Mouse (Mus musculus) spleen, adult 18-20 months (tissue): ENCODE results near the gene Col13a1.

Experiments
- DNase-seq, 2 experiments: peaks; one replicate each; pipeline ENCODE4 v3.0.0; 2022; ENCODE audit warnings: mixed read lengths in 2 of 2

Col13a1 gene

DNA sequence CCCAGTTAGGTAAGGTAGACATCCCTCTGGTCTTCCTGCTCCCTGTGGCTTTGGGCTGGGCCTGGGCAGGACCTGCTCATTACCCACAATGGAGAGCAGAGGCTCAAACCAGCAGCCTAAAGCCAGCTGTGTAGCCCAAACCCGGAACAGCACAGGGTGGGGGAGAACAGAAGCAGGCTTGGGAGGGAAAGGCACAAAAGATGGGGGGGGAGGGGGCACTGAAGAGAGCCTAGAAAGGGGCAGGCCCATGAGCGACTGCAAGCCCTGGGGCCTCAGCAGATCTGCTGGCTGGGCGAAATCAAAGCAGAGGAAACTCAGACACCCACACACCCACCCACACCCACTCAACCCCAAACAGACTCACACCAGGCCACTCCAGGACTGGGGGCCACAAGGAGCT is 11.7 kb downstream of the Col13a1 start:
- no peak for DNase-seq

DNA sequence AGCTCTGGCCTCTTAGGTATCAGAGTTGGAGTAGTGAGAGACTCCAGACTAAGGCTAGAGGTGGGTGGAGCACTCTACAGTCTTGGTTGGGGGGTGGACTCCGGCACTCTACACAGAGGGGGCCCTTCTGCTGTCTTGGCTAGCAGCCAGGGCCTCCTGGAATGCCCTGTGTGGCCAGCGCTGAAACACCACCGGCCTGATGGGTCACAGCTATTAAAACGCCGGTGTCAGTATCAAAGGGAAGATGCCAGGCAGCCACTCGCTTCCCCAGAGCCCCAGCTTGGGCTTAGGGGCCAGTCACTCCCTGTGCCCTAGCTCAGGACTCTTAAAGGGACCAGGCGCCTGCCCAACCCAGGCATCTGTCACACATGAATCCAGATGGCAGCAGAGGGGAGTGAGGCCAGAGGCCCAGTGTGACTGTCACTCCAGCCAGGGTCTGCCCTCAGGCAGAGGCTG is 13.5 kb downstream of the Col13a1 start:
- DNase-seq: no peak

DNA sequence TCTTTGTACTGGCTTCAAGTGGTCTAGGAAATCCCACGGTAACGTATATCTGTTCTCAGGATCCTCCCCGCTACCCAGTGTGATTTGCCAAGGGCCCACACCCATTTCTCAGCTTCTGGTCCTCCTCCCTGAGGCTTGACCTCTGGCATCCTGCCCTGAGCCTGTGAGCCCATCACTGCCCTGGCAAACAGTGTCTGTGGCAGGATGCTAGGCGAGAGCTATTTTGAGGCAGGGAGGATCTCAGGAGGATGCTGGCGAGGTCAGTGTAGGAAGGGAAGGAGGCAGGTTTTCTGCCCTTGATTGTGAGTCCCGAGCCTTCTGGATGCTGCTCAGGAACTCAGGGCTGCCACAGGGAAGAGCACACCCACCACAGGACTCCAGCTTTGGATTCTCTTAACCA is 22.2 kb downstream of the Col13a1 start:
- DNase-seq: no peak

DNA sequence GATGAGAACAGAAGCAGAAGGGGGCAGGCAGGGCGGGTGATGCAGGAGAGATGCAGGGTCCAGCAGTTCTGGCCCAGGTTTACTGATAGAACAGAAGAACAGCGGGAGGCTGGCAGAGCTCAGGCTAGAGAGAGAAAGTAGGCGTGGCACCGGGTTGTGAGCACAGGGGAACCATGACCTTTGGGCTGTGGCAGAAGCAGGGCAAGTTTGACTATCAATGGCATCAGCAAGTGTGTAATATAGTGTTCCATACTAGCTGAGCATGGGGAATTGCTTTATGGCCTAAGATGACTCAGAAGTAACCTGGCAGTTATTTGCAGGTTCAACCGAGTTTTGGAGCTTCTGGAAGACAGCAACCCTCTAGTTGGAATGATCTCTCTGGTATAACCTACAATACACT is 25.0 kb downstream of the Col13a1 start:
- no peak for DNase-seq

DNA sequence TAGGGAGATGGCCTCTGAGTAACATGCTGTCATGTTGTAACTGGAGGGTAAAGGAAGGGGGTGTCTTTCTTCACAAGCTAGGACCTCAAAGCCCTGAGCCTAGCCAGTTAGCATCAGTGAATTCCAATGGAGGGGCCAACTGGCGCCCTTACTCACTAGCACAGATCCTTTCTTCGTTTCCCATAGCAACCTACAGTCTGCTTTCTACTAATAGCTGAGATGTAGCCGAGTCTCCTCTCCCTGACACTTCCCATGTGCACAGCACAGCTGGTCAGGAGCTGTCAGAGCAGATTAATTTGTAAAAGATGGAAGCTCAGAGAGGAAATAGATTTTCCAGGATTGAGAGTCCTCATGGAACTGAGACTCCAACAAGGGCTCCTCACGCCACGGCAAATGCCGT is 29.4 kb downstream of the Col13a1 start:
- DNase-seq: no peak

DNA sequence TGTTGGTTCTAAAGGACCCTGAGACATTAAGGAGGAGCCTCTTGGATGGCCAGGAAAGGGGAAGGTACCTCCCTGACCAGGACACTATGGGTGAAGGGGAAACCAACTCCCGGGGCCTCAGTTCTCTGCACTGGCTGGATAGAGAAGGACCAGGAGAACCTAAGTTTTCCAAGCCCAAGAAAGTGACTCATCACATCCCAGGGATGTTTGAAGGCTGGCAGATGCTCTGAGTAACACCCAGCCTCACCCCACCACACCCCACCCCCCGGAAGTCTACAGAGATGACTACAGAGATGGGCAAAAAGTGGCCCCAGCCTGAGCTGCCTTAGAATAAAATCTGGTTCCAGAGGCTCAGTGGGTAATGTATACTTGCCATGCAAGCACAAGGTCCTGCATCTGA is 34.5 kb downstream of the Col13a1 start:
- no peak for DNase-seq

DNA sequence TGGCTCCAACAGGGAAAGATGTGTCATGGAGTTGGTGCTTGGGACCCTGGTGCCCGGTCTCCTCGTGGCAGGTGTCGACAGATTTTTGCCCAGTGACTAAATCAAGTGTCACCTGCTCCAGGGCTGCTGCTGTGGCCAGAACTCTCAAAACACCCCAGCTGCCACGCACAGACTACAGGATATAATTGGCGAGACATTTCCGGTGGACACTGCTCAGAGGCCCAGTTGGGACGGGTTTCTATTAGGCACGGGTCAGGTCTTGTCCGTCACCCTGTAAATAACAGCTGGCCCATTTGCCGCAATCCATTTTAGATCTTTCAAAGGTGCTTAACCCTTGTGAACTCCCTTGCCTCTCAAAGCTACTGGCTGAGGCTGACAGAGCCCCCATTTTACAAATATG is 35.4 kb downstream of the Col13a1 start:
- no peak for DNase-seq

DNA sequence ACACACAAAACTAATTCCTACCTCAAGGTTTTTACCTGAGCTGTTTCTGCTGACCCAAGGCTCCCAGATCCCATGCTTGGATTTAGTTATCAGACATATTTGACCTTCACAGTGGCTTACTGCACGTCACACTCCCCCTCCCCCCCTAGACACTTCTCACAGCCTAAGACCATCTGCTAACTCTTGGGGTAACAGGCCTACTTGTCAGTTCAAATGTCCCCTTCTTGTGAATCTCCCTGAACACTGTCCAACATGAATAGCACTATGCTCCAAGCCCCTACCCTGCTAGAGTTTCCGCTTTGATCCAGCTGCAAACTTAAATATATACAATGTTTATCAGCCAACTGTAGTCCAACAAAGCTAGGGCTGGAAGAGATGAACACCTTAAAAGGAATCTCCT is 36.2 kb downstream of the Col13a1 start:
- no peak for DNase-seq

DNA sequence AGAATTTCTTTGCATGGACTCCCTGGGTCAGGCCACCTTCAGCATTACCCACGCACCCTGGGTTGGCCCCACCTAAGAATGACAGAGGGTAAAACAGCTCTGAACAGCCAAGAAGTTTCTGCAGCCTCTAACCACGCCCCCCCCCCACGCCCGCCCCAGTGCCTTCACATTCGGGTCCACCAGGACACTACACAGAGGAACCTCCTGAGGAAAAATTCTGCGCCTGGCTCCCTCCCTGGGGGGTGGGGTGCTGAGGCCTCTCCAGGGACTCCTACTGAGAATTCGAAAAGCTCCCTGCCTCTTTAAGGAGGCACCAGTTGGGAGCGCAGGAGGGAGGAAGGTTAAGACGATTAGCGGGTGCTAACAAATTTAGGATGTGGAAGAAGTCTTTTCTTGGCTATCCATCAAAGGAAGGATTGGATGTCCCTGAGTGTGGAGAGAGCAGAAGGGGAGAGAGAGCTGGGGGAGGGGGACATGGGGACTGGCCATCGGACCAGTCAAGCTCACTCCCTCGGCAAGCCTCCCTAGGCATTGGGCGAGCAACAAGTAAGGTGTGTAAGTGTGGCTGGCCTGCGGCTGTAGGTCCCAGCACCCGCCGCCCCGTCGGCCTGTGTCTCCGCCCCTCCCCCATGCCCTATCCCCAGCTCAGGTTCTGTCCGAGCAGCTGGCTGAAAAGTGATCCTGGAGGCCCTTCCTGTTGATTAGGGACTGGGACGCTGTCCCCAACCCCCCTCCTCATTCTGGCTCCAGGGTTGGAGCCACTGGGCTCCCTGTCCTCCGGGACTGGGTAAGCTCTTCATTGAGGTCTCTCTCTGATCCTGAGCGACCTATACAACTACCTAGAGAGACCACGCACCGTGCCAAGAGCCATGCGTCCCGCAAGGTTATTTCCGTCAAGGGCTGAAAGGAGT is 42.4 kb downstream of the Col13a1 start:
- DNase-seq: no peak

DNA sequence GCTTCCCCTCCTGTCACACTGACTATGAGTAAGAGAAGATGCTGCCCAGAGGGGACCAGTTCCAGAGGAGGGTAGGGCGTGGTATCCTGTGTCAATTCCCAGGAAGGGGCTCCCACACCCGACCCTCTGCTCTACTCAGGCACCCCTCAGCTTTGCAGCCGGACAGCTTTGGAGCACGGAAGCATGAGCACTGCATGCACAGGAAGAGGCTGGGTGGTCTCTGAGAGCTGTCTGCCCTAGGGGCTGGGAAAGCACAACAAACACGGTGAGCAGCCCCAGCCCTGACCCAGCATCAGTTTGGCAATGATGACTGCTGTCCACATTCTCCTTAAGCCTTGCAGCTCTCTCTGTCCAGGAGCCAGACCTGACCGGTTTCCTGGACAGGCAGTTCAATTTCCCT is 47.2 kb downstream of the Col13a1 start:
- DNase-seq: no peak

DNA sequence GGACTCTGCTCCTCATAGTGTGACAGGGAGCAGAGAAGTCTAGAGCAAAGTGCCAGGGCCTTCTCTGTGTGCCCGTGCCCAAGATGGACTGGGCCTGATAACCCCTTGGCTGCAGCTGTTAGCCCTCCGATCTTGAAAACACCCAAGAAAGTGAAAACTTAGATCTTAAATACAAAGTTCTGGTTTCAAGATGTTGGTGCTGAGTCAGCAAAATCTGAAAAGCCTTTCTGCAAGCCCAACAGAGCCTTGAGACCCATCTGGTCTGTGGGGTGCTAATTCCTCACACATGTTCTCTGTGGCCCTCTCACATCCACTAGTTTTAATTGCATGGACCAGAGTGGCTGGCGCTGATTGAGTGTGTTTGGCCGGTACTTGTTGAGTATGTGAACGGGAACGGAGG is 49.0 kb downstream of the Col13a1 start:
- no peak for DNase-seq

DNA sequence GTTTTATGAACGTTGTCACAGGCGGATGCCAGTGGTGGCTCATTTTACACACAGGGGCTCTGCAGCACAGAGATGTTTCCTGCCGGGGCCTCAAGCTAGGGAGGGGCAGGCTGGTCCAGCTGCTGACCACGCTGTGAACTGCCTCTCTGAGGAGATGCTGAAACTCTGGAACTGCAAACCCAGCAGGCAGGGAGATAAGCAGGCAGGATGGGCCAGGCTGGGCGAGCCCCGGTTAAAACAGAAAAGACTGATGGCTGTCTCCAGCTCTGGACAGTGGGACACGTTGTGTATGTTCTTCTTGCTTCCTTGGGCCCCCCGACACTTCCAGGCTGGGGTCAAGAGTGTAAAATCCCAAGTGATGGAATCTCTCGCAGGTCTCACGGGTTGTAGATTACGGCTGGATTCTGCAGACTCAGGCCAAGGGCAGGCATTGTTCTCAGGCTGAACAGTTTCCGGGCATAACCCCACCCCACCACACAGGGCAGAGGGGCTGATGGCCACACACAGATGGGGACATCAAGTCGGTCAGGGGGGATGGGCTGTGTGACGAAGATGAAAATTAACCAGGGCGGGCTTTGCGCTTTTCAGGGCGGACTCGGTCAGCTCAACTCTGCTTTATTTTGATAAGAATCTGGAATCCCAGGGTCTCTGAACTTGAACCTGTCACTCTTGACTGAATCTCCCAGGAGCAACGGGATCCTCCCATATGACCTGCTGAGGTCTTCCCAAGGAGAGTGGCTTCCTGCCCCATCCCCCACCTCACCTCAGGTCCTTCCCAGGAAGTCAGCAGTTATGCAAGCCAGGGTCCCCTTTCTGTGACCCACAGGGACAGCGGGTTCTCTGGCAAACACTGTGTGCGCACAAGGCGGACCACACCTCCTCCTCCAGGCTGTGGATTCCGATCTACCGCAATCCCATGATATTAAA is 49.9 kb downstream of the Col13a1 start:
- DNase-seq: no peak

DNA sequence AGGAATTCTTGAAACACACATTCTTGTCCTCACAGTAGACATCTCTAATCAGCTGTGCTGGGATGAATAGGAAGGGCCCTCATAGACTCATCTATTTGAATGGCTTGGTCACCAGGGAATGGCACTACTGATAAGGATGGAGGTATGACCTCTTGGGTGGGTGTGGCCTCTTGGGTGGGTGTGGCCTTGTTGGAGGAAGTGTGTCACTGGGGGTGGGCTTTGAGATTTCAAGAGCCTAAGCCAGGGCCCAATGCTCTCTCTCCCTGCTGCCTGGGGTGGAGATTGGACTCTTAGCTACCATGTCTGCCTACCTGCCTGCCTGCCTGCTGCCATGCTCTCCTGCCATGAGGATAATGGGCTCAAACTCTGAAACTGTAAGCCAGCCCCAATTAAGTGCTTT is 53.2 kb downstream of the Col13a1 start:
- no peak for DNase-seq

DNA sequence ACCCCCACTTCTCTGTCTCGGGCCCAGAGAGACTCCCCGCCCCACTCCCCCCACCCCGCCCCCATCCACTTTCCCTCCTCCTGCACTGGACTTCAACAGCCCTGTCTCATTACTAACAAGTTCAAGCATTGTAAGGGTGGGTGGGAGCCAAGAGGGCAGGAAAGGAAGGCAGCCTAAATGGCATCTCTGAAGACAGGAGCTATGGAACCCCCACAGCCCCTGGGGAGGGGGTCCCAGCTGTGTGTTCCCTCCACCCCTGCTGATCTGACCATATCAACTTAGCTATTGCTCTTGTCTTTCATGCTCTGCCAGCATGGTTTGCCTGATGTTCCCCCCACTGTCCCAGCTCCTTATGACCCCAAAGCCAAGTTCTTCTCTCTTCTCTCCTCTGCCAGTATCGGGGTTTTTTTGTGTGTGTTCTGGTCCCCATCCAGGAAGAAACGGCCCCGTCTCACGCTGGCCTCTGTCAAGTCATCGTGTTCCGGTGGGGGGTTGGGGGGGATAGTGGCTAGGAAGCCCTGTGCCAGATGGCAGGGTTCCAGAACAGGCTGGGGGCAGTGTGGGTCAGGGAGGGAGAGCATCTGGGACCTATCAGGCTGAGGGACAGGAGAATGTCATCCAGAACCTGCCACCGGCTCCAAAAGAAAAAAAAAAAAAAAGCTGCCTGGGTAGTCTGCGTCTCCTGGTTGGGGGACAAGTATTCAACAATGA is 58.1 kb downstream of the Col13a1 start:
- no peak for DNase-seq

DNA sequence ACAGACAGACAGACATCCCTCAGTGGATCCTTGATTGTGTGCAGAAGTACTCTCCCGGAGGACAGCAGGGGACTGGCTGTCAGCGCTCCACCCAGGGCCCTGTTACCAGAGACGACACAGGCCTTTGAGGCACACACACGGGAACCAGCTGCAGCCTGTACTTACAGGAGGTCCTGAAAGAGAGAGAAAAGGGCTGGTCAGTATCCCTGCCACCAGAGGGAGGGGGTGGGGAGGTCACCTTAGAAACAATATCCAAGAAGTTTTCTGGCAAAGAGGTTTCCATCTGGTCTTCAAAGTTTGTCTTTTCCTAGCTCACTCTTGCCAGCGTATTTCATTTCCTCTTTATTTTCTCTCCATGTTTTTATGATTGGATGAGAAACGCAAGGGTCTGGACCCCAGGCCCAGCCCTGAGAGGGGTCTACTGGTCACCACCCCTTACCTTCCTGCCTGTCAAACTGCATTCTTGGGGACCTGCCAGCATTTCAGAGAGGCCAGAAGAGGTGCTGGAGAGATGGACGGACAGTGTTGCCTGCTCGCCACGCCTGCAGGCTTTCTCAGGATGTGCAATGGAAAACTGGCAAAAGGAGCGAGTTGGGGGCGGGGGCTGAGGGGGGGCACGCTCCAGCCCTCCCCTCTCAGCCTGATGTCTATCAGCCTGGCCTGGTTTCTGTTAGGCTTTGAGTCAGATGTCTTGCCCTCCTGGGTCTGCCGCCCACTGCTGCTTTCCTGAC is 58.8 kb downstream of the Col13a1 start:
- no peak for DNase-seq

DNA sequence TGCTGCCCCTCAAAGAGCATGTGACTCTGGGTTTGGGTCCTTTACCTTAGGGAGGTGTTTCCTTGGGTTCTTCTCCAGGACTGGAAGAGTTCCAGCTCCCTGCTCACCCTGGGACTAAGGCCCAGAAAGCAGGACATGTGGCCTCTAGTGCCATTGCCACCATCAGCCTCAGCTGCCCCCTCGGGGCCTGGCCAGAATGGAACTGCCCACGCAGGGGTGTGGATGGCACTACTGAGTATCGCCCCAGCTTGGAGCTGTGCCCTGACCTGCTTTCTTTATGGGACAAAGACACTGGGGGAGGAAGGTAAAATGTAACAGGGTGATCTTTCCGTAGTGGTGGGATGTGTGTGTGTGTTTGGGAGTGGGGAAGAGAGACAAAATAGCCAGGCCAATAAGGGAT is 59.4 kb downstream of the Col13a1 start:
- no peak for DNase-seq

DNA sequence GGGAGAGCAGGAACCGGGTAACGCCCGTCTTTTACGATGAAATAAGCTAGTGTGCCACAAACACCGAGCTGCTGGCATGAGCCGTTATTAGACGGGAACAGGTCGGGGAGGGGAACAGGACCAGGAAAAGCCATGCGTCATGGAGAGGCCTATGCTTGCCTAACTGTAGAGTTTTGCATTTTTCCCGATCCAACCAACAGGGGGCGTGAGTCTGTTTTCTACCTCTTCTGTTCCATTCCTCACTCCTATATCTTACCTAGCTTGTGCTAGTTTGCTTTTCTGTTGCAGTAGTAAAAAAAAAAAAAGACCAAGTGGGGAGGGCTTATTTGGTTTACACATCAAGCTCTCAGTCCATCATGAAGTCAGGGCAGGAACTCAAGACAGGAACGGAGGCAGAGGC is 61.8 kb downstream of the Col13a1 start:
- no peak for DNase-seq

DNA sequence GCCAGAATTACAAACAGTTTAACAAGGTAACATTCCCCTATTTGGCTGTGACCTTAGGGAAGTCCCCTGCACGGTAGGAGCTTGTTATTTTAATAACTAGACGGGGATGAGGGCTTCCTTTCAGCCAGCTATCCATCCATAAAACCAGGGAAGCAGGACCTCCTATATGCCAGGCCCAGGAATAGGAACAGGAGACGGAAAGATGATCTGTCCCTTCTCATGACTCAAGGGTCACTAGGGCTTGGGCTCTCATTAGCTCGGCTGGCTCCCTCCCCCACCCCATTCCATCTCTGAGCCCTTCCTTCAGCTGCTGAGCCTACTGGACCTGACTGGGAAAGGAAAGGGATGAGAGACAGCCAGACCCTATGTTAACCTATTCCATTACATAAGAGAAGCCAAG is 67.1 kb downstream of the Col13a1 start:
- DNase-seq: no peak

DNA sequence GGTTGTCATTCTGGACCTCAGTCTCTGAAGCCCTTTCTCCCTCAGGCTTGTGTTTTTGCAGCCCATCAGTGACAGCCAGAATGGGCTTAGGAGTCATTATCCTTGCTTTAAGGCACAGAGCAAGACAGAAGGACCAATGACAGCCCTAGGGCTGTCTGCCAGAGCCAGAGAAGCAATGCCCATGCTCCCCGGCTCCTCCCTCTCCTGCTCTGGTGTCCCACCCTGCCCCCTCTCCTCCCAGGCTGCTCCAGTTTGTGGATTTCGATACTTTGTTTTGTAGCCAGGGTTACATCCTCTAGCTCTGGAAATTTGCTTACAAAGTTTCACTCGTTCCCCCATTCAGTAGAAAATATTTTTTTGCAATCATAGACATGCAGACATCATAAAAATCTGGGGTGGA is 69.9 kb downstream of the Col13a1 start:
- DNase-seq: no peak

DNA sequence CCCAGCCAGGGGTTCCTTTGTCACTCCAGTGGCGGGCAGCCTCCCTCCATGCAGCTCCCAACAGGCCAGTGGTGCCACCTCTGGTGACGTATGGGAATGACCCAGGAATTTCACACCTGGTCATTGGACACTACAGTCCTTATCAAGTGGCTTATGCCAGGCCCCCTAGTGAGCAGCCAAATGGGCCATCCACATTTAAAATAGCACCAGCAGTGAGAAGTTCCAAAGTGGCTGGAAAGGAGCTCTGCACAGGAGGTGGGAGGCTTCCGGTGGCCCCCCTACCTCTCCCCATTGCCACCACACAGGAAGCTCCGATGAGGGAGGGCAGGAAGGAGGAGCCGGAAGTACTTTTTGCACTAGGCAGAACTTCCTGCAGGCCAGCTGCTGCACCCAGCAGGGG is 72.7 kb downstream of the Col13a1 start:
- DNase-seq: no peak

DNA sequence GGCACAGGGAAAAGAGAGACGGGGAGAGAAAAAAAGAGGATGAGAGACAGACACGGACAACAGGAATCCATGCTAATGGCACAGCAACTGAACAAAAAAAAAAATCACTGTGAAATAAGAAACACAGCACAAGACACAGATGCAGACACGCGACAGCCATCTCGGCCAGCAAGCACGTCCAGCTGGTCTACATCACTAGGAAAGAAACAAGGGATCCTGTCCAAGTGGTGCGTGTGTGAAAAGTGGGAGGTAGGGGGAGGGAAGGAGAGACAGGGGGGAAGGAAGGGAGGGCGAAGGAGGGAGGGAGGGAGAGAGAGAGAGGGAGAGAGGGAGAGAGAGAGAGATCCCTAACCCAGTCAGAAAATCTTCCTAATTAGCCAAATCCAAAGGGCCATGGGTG is 73.6 kb downstream of the Col13a1 start:
- no peak for DNase-seq

DNA sequence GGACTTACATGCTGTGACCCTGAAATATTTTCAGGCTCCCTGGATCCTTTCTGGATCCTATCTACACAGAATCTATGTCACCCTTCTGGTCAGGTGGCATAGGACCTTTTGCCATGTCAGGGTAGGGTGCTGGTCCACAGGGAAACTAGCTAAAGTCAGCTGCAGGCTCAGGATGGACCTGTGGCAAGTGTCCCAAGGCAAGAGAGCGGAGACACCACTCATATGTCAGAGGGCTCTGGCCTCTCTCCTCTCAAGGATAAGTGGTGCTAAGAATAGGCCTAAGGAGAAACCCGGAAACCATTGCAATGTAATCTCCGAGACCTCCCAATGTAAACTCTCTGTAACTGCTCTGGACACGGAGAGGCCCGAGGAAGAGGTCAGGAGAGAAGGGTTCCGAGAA is 80.8 kb downstream of the Col13a1 start:
- no peak for DNase-seq

DNA sequence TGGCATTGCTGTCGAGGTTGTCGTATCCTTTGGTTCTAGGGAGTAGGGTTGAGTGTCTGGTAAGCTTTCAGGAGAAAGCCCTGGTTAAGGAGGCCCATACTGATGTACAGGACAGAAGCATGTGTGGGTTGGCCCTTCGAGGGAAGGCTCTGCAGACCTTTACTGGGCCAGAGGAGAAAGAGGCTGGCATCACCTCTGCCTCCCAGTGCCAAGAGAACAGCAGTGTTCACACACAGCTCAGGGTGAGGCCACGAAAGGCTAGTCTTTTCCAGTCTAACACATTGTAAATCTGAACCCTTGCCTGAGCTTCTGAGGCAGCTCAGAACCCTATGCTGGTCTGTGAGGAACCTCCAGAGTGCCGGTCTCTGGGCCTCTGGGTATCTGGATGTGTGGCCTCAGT is 84.3 kb downstream of the Col13a1 start:
- DNase-seq: no peak
